Mouse (Mus musculus) spleen, adult 2 months (tissue): ENCODE results near the gene Stxbp2. TPM values are rescaled to one million over a fixed set of nuclear protein-coding genes. Genes with fewer than 3 reads are reported as not detected.

ENCODE experiments used
- DNase-seq, 2 experiments: peaks; one replicate each; pipeline versions ENCODE4 v3.0.0 to v3.0.0-alpha.2; 2012 to 2021; ENCODE audit warnings: low spot score in 2 of 2, low read depth in 1 of 2
- H3K27ac ChIP-seq: fragments of 200-500 bp; 2 replicates; pipeline ENCODE4 v1.5.1; 2012; ENCODE audit warnings: low read length, inconsistent platforms; ENCODE audit not compliant: insufficient read depth
- H3K27me3 ChIP-seq: fragments of 200-500 bp; 2 replicates; pipeline ENCODE4 v1.6.1; 2012; ENCODE audit warnings: mild to moderate bottlenecking, moderate library complexity, low read length, inconsistent platforms; ENCODE audit not compliant: control insufficient read depth, insufficient read depth
- H3K36me3 ChIP-seq: fragments of 200-500 bp; 2 replicates; pipeline ENCODE4 v1.6.1; 2012; ENCODE audit warnings: mild to moderate bottlenecking, low read length, inconsistent platforms; ENCODE audit not compliant: control insufficient read depth, insufficient read depth
- H3K4me1 ChIP-seq: fragments of 200-500 bp; 2 replicates; pipeline ENCODE4 v1.6.1; 2011; ENCODE audit warnings: inconsistent platforms; ENCODE audit not compliant: control insufficient read depth, insufficient read depth, insufficient read length
- H3K4me3 ChIP-seq: fragments of 200-500 bp; 2 replicates; pipeline ENCODE4 v1.5.1; 2011; ENCODE audit warnings: mild to moderate bottlenecking, inconsistent platforms; ENCODE audit not compliant: insufficient read depth, insufficient read length; ENCODE audit errors: extremely low read depth
- CTCF ChIP-seq: fragments of 200-500 bp; IDR thresholded peaks from 2 replicates; pipeline ENCODE4 v1.5.1; 2011; ENCODE audit warnings: mild to moderate bottlenecking, inconsistent platforms; ENCODE audit not compliant: insufficient read depth, insufficient read length, insufficient replicate concordance; ENCODE audit errors: extremely low read depth
- POLR2A ChIP-seq: fragments of 200-500 bp; IDR thresholded peaks from 2 replicates; pipeline ENCODE4 v1.6.1; 2011; ENCODE audit warnings: low read depth, low read length, inconsistent platforms
- WGBS: fragments of 180-500 bp; shearing (Covaris S2); methylation state at CpG from one replicate; pipeline ENCODE4 v1.1.7; 2018; 5-methylcytosine and 5-hydroxymethylcytosine counted together
- polyA plus RNA-seq: library from polyadenylated mRNA; depleted of rRNA; stranded (reverse); fragments of >200 nt; gene quantifications from 2 replicates; pipeline ENCODE4 v1.2.3, GENCODE M21; 2012

Gene Stxbp2
- polyA plus RNA-seq, 1 experiment = 129 TPM

DNA sequence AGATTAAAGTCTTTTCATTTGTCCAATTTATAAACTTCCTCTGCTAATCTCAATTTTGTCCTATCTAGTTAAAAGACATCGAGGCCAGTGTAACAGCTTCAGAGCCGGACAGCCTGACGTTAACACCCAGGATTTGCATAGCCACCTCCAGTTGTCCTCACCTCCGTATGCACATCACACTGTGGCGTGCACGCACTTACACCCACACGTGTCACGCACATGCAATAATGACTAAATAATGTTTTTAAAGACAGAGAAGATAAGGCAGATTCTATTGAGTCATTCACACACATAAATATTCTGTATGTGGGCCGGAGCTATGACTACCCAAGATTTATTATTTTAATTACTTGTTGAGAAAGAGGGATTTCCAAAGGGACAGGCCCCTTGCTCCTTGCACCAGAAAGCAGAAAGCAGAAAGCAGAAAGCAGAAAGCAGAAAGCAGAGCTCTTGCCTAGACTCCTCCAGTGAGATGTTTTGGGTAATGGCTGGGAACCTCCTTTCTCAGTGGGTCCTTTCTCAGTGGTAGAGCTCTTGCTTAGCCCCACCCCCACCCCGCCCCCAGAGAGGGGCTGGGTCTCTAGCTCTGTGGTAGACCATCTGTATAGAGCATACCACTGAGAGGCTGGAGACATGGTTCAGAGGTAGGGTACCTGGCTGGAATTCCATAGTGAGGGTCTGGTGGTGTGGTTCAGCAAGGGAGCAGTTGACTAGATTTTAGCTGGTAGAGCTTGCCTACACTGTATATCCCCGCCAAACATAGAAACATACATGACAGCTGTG, 24.2 kb downstream of the Stxbp2 start:
- H3K4me1 ChIP-seq = no peaks in the 10 kb centered on the region; the same call in none of the 2 replicates
- no peak for DNase-seq
- no peak overlapping the region for H3K4me3 ChIP-seq
- no peak overlapping the region for H3K27ac ChIP-seq
- TF ChIP-seq CTCF (no peak), POLR2A (no peak)
- H3K36me3 ChIP-seq = no peaks in the 10 kb centered on the region
- H3K27me3 ChIP-seq = no peaks in the 10 kb centered on the region
- 86% methylated on average over 11 of the region's 11 CpGs for WGBS

DNA sequence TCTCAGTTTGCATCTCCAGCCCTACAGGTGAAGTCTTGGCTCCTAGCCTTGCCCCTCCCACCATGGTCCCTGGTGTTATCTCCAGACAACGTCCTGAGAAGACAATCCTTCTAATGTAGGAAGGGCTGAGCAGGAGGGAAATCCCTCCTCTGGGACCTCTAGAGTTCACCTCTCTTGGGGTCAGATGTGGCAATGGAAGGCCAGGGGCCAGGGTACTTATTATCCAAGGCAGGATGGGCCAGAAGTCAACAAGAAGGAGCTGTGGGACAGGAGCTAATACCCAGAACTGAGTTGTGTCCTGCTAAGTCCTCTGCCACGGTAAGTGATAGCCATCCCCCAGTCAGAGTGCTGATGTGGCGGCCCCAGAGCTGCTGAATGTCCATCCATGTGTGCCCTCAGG, 24.8 kb downstream of the Stxbp2 start, which contains the start of gene Retn:
TSS of gene Retn (plus strand) at position 245 of the 400 bp plus-strand sequence.
- Histone ChIP-seq H3K4me1 (peaks cover under 1% of the 10 kb centered on the region), H3K4me3 (no peak within 1 kb of the TSS), H3K27ac (no peak within 1 kb of the TSS), H3K27me3 (no peaks in the 10 kb centered on the region), H3K36me3 (no peaks in the 10 kb centered on the region)
- TF ChIP-seq CTCF (no peak), POLR2A (no peak)
- DNase-seq = no peak
- 82% methylated on average over 3 of the region's 3 CpGs for WGBS

DNA sequence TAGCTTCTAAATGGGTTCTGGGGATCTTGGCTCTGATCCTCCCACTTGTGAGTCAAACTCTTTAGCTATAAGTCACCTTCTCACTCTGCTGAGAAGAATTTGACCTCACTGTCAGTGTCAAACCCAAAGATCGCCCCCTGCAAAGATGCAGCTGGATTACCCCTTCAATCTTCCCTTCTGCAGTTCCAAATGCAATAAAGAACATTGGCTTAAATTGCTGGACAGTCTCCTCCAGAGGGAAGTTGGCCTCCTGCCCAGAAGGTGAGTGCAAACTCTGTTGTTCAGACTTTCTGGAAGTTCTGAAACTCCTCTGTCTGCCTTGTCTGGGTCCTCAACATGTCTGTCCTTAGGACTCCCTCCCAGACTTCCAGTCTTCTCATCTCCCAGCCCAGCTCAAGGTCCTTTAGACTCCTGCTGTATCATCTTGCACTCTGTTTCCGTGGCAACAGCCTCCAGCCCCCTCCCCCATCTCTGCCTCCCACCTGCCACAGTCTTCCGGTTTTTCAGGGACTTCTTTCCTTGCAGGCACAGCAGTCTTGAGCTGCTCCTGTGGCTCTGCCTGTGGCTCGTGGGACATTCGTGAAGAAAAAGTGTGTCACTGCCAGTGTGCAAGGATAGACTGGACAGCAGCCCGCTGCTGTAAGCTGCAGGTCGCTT, 26.1 kb downstream of the Stxbp2 start:
- TF ChIP-seq POLR2A (no peak), CTCF (no peak)
- Histone ChIP-seq H3K4me3 (no peak overlapping the region), H3K36me3 (no peaks in the 10 kb centered on the region), H3K27me3 (no peaks in the 10 kb centered on the region), H3K4me1 (peaks cover 4% of the 10 kb centered on the region), H3K27ac (no peak overlapping the region)
- no peak for DNase-seq
- WGBS = 32% methylated on average over 7 of the region's 7 CpGs

DNA sequence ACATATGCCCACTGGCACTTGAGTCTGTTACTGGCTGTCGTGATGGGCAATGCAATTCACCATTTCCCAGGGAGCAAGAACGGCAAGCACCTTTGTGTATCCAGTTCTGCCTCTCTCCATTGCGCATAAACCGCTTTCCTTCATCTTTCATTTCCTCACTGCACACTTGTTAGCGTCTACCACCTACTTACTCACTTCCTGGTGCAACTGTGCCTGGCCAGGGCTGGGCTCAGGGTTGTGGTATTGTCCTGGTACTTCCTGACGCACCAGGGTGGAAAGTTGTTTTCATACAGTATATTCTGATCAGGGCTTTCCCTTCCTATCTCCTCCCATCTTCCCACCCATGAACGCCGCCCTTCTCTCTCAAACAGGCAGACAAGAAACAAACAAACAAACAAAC, 30.1 kb downstream of the Stxbp2 start:
- Histone ChIP-seq H3K4me3 (no peak overlapping the region), H3K27ac (peak overlapping the region; percentile 7), H3K27me3 (no peaks in the 10 kb centered on the region), H3K4me1 (peaks cover 16% of the 10 kb centered on the region), H3K36me3 (no peaks in the 10 kb centered on the region)
- WGBS = 31% methylated on average over 8 of the region's 8 CpGs
- no peak for TF ChIP-seq CTCF
- no peak for TF ChIP-seq POLR2A
- no peak for DNase-seq

DNA sequence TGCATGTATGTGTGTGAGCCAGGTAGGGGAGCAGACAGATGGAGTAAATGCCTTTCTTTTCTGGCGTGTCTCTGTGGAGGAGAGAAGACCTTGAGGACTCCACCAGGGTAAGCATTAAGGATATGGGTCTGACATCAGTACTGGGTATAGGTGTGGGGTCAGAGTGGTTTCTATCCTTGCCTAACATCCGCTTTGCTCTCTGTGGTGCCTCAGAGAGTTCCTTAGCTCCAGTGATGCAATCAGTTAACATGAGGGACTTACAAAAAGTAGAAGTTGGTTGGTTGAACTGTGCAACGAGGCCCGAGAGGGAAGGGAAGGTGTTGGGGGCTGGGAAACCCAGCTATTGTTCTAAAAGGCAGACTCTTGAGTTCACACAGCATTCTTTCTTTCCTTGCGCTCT, 33.6 kb downstream of the Stxbp2 start:
- Histone ChIP-seq H3K4me1 (peaks cover 17% of the 10 kb centered on the region), H3K27me3 (no peaks in the 10 kb centered on the region), H3K36me3 (no peaks in the 10 kb centered on the region), H3K27ac (peak overlapping the region; percentile 60), H3K4me3 (no peak overlapping the region)
- DNase-seq = no peak
- WGBS = 26% methylated on average over 5 of the region's 5 CpGs
- TF ChIP-seq POLR2A = no peak
- no peak for TF ChIP-seq CTCF

DNA sequence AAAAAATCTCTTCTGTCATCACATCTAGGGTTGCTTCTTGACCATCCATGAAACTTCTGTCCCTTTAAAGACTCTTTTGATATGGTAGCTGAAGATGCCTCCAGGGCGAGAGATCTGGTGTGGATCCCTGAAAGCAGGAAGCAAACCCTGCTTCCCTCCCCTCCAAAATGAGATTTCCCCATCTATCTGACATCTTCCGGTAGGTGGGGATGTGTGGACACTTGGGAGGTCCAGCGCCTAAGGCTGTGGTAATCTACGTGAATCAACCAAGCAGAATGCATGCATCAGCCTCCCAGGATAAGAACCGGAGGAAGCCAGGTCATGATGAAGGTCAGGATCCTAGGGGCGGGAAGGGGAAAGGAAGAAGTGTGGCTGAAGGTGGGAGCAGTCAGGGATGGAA, 34.8 kb downstream of the Stxbp2 start, which contains the start of gene Mcemp1:
TSS of gene Mcemp1 (plus strand) at position 248 of the 400 bp plus-strand sequence.
- Histone ChIP-seq H3K4me3 (peak within 1 kb of the TSS; percentile 6; the same call in 1 of the 2 replicates), H3K27ac (peak within 1 kb of the TSS; percentile 60; the same call in 1 of the 2 replicates), H3K36me3 (no peaks in the 10 kb centered on the region), H3K27me3 (no peaks in the 10 kb centered on the region), H3K4me1 (peaks cover 17% of the 10 kb centered on the region; the same call in 1 of the 2 replicates)
- TF ChIP-seq POLR2A (no peak), CTCF (no peak)
- DNase-seq = no peak
- WGBS = 82% methylated on average over 6 of the region's 6 CpGs
